Mouse (Mus musculus): ENCODE measurements at regions not wholly inside any gene's neighbourhood (a gene's known extent, or its start where the extent isn't known, plus 50 kb on each side); places are given as distances from the start of the nearest gene placed in this dataset.
A peak's percentile ranks its signal among the peaks of the same experiment; 100 is the strongest.

GRCm38 (mm10) chr7:145135971-145136370 lies 71.9 kb downstream of the 1810010D01Rik start:
- no peaks in the 10 kb centered on the region for H3K36me3 ChIP-seq
- no peak overlapping the region for H3K4me3 ChIP-seq (replicated peaks)
- H3K4me2 ChIP-seq = no peak overlapping the region
- no peaks in the 10 kb centered on the region for H3K4me1 ChIP-seq
- H3K27me3 ChIP-seq (replicated peaks) = no peaks in the 10 kb centered on the region
- ATAC-seq (ENCODE audit: insufficient read depth, low FRiP score, low read depth) = no peak
- H3K9ac ChIP-seq = no peak overlapping the region
- no peaks in the 10 kb centered on the region for H3K9me3 ChIP-seq
- H3K27ac ChIP-seq = no peak overlapping the region
- 34% methylated on average over 5 of the region's 5 CpGs for WGBS

- H3K27ac ChIP-seq = no peak overlapping the region
- H3K4me1 ChIP-seq = 0 out of 2 replicates have a peak, but pooled peaks cover 11% of the 10 kb centered on the region
- no peak overlapping the region for H3K9ac ChIP-seq
- H3K27me3 ChIP-seq (replicated peaks) = no peaks in the 10 kb centered on the region
- H3K4me2 ChIP-seq = no peak overlapping the region
- no peak for ATAC-seq (ENCODE audit: insufficient read depth, low FRiP score, low read depth)
- no peaks in the 10 kb centered on the region for H3K9me3 ChIP-seq
- no peak overlapping the region for H3K4me3 ChIP-seq (replicated peaks)
- H3K36me3 ChIP-seq = no peaks in the 10 kb centered on the region
- 94% methylated on average over 5 of the region's 5 CpGs for whole genome bisulfite sequencing
Observed at GRCm38 (mm10) chr7:145132506-145132905, 75.4 kb downstream of the 1810010D01Rik start.

DNA sequence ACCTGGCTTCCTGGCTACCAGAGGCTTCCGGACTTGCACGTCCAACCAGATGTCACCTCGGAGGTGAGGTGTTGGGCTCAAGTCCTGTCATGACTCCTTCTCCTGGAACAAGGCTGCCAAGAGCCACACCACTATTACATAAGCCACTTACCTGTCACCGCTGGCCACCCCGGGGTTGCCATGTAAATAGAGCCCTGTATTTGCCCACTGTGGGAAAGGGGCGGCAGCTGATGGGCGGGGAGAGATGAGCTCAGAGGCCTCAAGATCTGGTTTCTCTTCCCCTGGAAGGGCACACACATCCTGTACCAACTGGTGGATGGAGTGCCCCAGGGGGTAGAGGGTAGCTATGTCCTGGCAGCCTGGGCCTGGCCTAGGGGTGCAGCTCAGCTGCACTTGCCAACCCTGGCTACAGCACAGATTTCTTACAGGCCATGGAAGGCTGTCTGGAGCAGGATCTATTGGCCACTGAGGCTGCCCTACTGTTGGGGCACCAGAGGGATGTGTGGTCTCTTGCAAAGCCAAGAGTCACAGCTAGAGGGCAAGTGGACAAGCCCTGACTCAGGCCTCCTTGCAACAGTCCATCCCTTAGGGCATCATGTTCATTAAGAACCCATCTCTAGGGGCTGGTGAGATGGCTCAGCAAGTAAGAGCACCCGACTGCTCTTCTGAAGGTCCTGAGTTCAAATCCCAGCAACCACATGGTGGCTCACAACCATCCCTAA lies 76.3 kb downstream of the 1810010D01Rik start:
- Histone ChIP-seq H3K27me3 (replicated peaks) (no peaks in the 10 kb centered on the region), H3K9ac (no peak overlapping the region), H3K4me2 (no peak overlapping the region), H3K9me3 (no peaks in the 10 kb centered on the region), H3K4me1 (0 out of 2 replicates have a peak, but pooled peaks cover 11% of the 10 kb centered on the region), H3K36me3 (no peaks in the 10 kb centered on the region), H3K27ac (no peak overlapping the region), H3K4me3 (replicated peaks) (no peak overlapping the region)
- ATAC-seq (ENCODE audit: insufficient read depth, low FRiP score, low read depth) = no peak; the same call in 1 of the 2 replicates
- WGBS = 70% methylated on average over 8 of the region's 8 CpGs

GRCm38 (mm10) chr7:145129971-145130370 lies 77.9 kb downstream of the 1810010D01Rik start:
- ATAC-seq (ENCODE audit: insufficient read depth, low FRiP score, low read depth) = no peak
- Histone ChIP-seq H3K9me3 (no peaks in the 10 kb centered on the region), H3K27me3 (replicated peaks) (no peaks in the 10 kb centered on the region), H3K4me3 (replicated peaks) (no peak overlapping the region), H3K9ac (no peak overlapping the region), H3K4me2 (no peak overlapping the region), H3K4me1 (0 out of 2 replicates have a peak, but pooled peaks cover 11% of the 10 kb centered on the region), H3K36me3 (no peaks in the 10 kb centered on the region), H3K27ac (no peak overlapping the region)
- 20% methylated on average over 4 of the region's 4 CpGs for WGBS

DNA sequence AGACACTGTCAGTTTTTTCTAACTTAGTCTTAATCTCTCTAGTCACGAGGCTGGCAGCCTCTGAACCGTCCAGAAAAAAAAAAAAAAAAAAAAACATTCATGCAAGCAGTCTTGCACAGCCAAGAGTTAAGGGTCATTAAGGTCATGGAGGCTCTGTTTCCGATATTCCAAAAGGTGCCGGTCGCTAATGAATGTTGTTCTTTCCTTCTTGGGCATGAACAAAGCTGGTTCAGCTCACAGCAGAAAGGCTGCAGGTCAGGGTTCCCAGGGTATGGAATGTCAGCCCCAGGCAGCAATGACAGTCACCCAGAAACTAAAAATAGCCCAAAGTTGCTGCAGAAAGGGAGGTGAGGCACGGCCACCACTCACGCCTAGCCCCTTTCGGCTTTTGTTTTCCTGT lies 80.3 kb downstream of the 1810010D01Rik start:
- Histone ChIP-seq H3K9ac (no peak overlapping the region), H3K27ac (peak overlapping the region; percentile 26; the same call in 1 of the 2 replicates), H3K4me3 (replicated peaks) (no peak overlapping the region), H3K4me1 (0 out of 2 replicates have a peak, but pooled peaks cover 11% of the 10 kb centered on the region), H3K4me2 (no peak overlapping the region), H3K27me3 (replicated peaks) (no peaks in the 10 kb centered on the region), H3K9me3 (no peaks in the 10 kb centered on the region), H3K36me3 (no peaks in the 10 kb centered on the region)
- no peak for ATAC-seq (ENCODE audit: insufficient read depth, low FRiP score, low read depth)
- 43% methylated on average over 8 of the region's 8 CpGs for WGBS

DNA sequence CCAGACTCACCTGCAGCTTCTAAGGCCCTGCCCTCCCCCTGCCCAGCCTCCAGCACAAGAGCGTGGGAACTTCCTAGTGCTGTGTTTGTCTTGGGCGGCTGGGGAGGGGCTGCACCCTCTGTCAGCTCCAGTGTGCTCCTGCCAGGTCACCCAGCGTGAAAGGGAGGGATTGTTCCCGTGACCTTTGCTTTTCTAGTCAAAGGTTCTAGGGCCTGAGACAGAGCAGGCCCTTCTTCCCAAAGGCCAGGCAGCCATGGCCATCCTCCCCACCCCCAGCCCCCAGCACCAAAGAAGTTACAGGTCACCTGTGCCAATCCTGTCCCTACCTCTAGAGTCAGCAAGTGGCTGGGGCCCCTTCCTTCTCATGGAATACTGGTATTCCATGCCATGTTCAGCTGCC lies 80.7 kb downstream of the 1810010D01Rik start:
- Histone ChIP-seq H3K36me3 (no peaks in the 10 kb centered on the region), H3K4me1 (0 out of 2 replicates have a peak, but pooled peaks cover 11% of the 10 kb centered on the region), H3K27me3 (replicated peaks) (no peaks in the 10 kb centered on the region), H3K27ac (peak overlapping the region; percentile 26; the same call in 1 of the 2 replicates), H3K4me2 (no peak overlapping the region), H3K9me3 (no peaks in the 10 kb centered on the region), H3K4me3 (replicated peaks) (no peak overlapping the region), H3K9ac (no peak overlapping the region)
- peak; percentile 74 for ATAC-seq (ENCODE audit: insufficient read depth, low FRiP score, low read depth)
- 33% methylated on average over 4 of the region's 4 CpGs for WGBS

DNA sequence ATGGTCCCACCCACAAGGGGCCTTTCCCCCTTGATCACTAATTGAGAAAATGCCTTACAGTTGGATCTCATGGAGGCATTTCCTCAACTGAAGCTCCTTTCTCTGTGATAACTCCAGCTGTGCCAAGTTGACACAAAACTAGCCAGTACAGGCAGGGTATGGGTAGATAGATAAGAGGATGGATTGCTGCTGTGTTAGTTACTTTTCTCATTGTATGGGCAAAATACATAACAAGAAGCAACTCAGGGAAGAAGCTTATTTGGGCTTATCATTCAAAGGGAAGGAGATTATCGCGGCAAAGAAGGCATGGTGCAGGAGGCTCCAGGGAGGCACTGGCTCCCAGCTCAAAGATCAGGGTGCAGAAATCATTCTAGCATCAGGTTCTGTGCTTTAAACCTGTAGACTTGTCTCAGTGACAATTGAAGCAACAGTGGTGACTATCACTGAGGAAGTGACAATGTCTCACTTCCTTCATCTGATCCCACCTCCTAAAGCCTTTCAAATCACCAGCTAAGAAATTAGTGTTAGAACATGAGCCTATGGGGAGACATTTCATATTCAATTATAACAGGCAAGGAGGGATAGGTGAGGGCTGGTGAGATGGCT lies 83.8 kb downstream of the 1810010D01Rik start:
- H3K27ac ChIP-seq = no peak overlapping the region
- H3K9me3 ChIP-seq = no peaks in the 10 kb centered on the region
- H3K36me3 ChIP-seq = no peaks in the 10 kb centered on the region
- no peak overlapping the region for H3K9ac ChIP-seq
- 0 out of 2 replicates have a peak, but pooled peaks cover 3% of the 10 kb centered on the region for H3K4me1 ChIP-seq
- H3K4me2 ChIP-seq = no peak overlapping the region
- ATAC-seq (ENCODE audit: insufficient read depth, low FRiP score, low read depth) = no peak
- no peaks in the 10 kb centered on the region for H3K27me3 ChIP-seq (replicated peaks)
- 88% methylated on average over 2 of the region's 2 CpGs for WGBS
- H3K4me3 ChIP-seq (replicated peaks) = no peak overlapping the region

DNA sequence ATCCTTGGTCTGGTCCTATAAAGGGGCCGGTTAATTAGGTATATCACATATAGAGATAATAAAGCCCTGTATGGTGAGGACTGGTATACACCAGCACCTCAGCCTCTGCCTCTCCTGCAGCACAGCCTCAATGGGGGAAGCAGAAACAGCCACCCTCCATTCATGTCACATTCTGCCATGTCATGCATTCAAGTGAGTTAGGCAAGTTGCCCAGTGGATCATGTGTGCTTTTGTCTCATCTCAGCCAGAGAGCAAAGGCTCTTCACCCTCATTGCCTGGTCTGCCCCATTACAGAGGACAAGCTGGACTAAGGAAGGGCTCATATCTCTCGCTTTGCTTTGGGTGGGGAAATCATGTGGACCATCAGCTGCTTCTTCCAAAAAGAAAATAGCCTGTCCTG lies 85.4 kb downstream of the 1810010D01Rik start:
- Histone ChIP-seq H3K27ac (no peak overlapping the region), H3K4me1 (no peaks in the 10 kb centered on the region), H3K4me2 (no peak overlapping the region), H3K4me3 (replicated peaks) (no peak overlapping the region), H3K9me3 (no peaks in the 10 kb centered on the region), H3K36me3 (no peaks in the 10 kb centered on the region), H3K9ac (no peak overlapping the region), H3K27me3 (replicated peaks) (no peaks in the 10 kb centered on the region)
- 91% methylated on average over 2 of the region's 2 CpGs for whole genome bisulfite sequencing
- no peak for ATAC-seq (ENCODE audit: insufficient read depth, low FRiP score, low read depth)

- no peak overlapping the region for H3K9ac ChIP-seq
- no peak overlapping the region for H3K4me3 ChIP-seq (replicated peaks)
- H3K4me1 ChIP-seq = no peaks in the 10 kb centered on the region
- WGBS = 66% methylated on average over 4 of the region's 4 CpGs
- H3K9me3 ChIP-seq = no peaks in the 10 kb centered on the region
- no peaks in the 10 kb centered on the region for H3K27me3 ChIP-seq (replicated peaks)
- H3K4me2 ChIP-seq = no peak overlapping the region
- no peak overlapping the region for H3K27ac ChIP-seq
- no peak for ATAC-seq (ENCODE audit: insufficient read depth, low FRiP score, low read depth)
- H3K36me3 ChIP-seq = no peaks in the 10 kb centered on the region
Observed at GRCm38 (mm10) chr7:145118406-145118805, 89.5 kb downstream of the 1810010D01Rik start.

- ATAC-seq (ENCODE audit: insufficient read depth, low FRiP score, low read depth) = no peak
- Histone ChIP-seq H3K9me3 (no peaks in the 10 kb centered on the region), H3K4me3 (replicated peaks) (no peak overlapping the region), H3K27me3 (replicated peaks) (no peaks in the 10 kb centered on the region), H3K4me1 (peaks cover 21% of the 10 kb centered on the region), H3K9ac (no peak overlapping the region), H3K27ac (no peak overlapping the region), H3K4me2 (no peak overlapping the region), H3K36me3 (no peaks in the 10 kb centered on the region)
- 77% methylated on average over 2 of the region's 2 CpGs for WGBS
Observed at GRCm38 (mm10) chr7:145114660-145115059, 93.3 kb downstream of the 1810010D01Rik start.

GRCm38 (mm10) chr7:145114145-145114544 lies 93.8 kb downstream of the 1810010D01Rik start:
- 69% methylated on average over 2 of the region's 2 CpGs for WGBS
- Histone ChIP-seq H3K4me1 (peaks cover 21% of the 10 kb centered on the region), H3K36me3 (no peaks in the 10 kb centered on the region)

GRCm38 (mm10) chr7:145112887-145113531 lies 94.9 kb downstream of the 1810010D01Rik start:
- WGBS = 82% methylated on average over 7 of the region's 7 CpGs
- no peak overlapping the region for H3K27ac ChIP-seq
- no peaks in the 10 kb centered on the region for H3K9me3 ChIP-seq
- H3K36me3 ChIP-seq = no peaks in the 10 kb centered on the region
- no peak for ATAC-seq (ENCODE audit: insufficient read depth, low FRiP score, low read depth)
- H3K4me1 ChIP-seq = peaks cover 21% of the 10 kb centered on the region
- H3K9ac ChIP-seq = no peak overlapping the region
- no peaks in the 10 kb centered on the region for H3K27me3 ChIP-seq (replicated peaks)
- no peak overlapping the region for H3K4me2 ChIP-seq
- no peak overlapping the region for H3K4me3 ChIP-seq (replicated peaks)

More at GRCm38 (mm10) chr7:145114145-145114544, 93.8 kb downstream of the 1810010D01Rik start:
- H3K27me3 ChIP-seq (replicated peaks) = no peaks in the 10 kb centered on the region
- ATAC-seq (ENCODE audit: insufficient read depth, low FRiP score, low read depth) = no peak
- no peak overlapping the region for H3K4me3 ChIP-seq (replicated peaks)
- H3K27ac ChIP-seq = no peak overlapping the region
- no peak overlapping the region for H3K4me2 ChIP-seq
- no peak overlapping the region for H3K9ac ChIP-seq
- H3K9me3 ChIP-seq = no peaks in the 10 kb centered on the region
